Mouse (Mus musculus) E14TG2a.4 (cell line): ENCODE results near the gene Tmem179b.

Experiments used
- H3K27me3 ChIP-seq: 2 replicates; pipeline ENCODE4 v1.6.1; 2014; ENCODE audit warnings: low read length, control low read depth; ENCODE audit not compliant: insufficient read depth
- H3K36me3 ChIP-seq: 2 replicates; pipeline ENCODE4 v1.6.1; 2014; ENCODE audit warnings: low read length, control low read depth; ENCODE audit not compliant: insufficient read depth
- H3K4me1 ChIP-seq: replicated peaks from 2 replicates; pipeline ENCODE4 v1.6.1; 2014; ENCODE audit warnings: low read depth, low read length, control low read depth
- H3K4me3 ChIP-seq: replicated peaks from 2 replicates; pipeline ENCODE4 v1.5.1; 2014; ENCODE audit warnings: mild to moderate bottlenecking, low read length
- H3K9me3 ChIP-seq: 2 replicates; pipeline ENCODE4 v1.6.1; 2014; ENCODE audit warnings: low read length, control low read depth
- CTCF ChIP-seq: conservative IDR thresholded peaks from 2 replicates; pipeline ENCODE4 v1.5.1; 2014; ENCODE audit warnings: low read length
- NANOG ChIP-seq: IDR thresholded peaks from 2 replicates; pipeline ENCODE4 v1.6.1; 2014; ENCODE audit warnings: borderline replicate concordance, low read length, mixed read lengths
- POU5F1 ChIP-seq: IDR thresholded peaks from 2 replicates; pipeline ENCODE4 v1.6.1; 2014; ENCODE audit warnings: low read length, borderline replicate concordance

The Tmem179b gene

DNA sequence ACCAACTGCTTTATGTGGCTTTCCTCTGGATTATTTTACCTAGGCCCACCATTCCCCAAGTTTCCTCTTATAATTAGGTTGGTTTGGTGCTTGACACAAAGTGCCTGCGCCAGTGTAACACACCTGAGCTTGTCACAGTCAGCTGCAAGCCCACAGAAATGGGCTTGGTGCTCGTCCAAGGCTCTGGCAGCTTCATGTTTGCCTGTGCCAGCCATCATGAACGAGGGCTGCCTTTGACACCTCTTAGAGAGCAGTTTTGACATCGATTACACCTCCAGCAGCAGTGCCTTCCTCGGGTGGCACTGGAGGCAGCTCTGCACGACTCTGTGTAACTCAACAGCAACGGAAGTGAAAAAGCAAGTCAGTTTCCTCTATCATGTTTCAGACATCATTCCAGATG is 15.9 kb upstream of the Tmem179b start:
- peaks cover 55% of the 10 kb centered on the region for H3K4me1 ChIP-seq
- H3K36me3 ChIP-seq = peaks cover 41% of the 10 kb centered on the region
- no peak for TF ChIP-seq NANOG
- TF ChIP-seq CTCF = no peak
- TF ChIP-seq POU5F1 = no peak
- no peak overlapping the region for H3K4me3 ChIP-seq
- no peaks in the 10 kb centered on the region for H3K9me3 ChIP-seq
- H3K27me3 ChIP-seq = no peaks in the 10 kb centered on the region

DNA sequence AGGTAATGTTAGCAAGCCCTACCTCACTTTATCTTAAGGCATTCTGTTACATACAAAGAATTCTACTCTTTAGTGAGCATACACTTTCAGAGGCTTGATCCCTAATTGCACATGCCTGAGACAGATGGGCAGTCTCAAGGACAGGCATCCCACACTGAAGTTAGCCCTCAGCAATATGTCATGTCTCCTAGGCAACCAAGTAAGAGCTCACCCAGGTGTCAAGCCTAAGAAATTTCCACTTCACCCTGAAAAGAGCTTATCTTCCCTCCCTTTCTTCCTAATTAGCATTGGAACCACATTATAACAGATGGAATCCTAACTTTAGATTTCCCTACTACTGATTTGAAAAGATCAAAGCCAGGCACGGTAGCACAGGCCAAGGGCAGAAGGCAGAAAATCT is 14.9 kb upstream of the Tmem179b start:
- H3K4me1 ChIP-seq = peaks cover 65% of the 10 kb centered on the region
- no peak overlapping the region for H3K4me3 ChIP-seq
- TF ChIP-seq POU5F1 (no peak), NANOG (no peak), CTCF (no peak)
- no peaks in the 10 kb centered on the region for H3K9me3 ChIP-seq
- no peaks in the 10 kb centered on the region for H3K27me3 ChIP-seq
- H3K36me3 ChIP-seq = peaks cover 41% of the 10 kb centered on the region

DNA sequence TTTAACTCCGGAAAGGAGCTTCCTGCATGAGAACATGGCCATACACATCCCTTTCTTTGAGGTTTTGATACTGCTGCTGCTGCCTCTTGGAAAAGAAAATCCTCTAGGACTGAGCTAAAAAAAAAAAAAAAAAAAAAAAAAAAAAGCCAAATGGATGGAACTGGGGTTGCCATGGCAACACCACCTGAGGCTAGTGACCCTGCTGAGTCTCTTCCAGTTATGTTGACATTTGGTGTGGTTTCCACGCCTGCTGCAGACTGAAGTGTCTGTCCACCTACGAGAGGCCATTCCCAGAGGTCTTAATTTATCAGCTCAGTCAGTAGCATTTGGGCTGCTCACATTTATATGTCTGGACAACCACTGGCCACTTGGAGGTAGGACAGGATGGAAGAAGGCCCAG is 14.3 kb upstream of the Tmem179b start:
- TF ChIP-seq NANOG (no peak), CTCF (no peak), POU5F1 (no peak)
- no peak overlapping the region for H3K4me3 ChIP-seq
- H3K27me3 ChIP-seq = no peaks in the 10 kb centered on the region
- H3K36me3 ChIP-seq = peaks cover 41% of the 10 kb centered on the region
- H3K4me1 ChIP-seq = peaks cover 64% of the 10 kb centered on the region
- H3K9me3 ChIP-seq = no peaks in the 10 kb centered on the region

DNA sequence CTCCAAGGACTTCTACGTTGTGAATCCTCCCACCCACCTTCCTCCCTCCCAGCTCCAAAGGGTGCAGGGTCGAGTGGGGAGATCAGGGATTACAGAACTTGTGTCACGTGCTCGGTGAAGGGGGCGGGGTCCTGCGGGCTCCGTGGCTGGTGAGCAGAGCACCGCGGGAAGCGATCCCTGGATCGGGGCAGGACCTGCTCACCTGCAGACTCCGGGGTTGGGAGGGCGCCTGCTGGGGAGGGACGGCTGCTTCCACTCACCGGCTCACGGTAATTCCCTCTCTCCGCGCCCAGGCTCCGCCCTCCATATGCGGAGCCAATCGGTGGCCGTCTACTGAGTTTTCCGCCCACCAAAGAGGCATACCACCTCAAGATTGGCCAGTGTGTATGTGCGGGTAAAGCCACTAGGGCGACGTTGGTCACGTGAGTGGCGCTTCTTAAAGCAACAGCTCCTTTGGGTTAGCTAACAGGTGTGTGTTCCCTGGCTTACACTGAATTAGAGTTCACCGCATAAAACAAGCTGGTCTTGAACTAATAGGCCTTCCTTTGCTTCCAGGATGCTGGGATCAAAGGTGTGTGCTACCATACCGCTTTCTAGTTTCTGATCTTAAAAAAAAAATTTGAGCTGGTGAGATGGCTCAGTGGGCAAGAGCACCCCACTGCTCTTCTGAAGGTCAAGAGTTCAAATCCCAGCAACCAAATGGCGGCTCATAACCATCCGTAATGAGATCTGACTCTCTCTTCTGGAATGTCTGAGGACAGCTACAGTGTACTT is 11.9 kb upstream of the Tmem179b start, which contains the start of gene Taf6l:
Gene Taf6l (minus strand): TSS at position 410 of the 774 bp plus-strand sequence.
- H3K9me3 ChIP-seq = no peaks in the 10 kb centered on the region
- TF ChIP-seq POU5F1 (no peak), NANOG (no peak), CTCF (no peak)
- H3K27me3 ChIP-seq = no peaks in the 10 kb centered on the region
- H3K36me3 ChIP-seq = peaks cover 47% of the 10 kb centered on the region
- peaks cover 52% of the 10 kb centered on the region for H3K4me1 ChIP-seq
- H3K4me3 ChIP-seq = peak within 1 kb of the TSS; percentile 90

DNA sequence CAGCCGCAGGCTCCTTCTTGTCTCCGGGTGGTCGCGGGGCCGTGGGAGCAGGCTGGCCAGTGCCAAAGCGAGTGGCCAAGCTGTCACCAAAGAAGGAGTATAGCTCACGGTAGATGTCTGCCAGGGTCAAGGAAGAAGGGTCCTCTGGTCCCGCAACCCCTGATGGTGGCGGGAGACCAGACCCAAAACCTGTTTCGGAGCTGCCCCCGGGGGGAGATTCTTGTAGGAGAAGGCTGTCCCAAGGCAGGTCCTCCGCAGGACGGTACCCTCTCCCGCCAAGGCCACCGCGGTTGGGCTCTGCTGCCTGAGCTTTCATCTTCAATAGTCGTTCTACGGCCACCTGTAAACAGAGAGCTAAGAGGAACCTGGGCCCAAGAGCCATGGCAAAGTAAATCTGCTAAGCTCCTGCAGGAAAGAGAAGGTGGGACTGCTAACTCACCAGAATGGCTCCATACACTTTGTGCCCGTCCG is 719 bp upstream of the Tmem179b start:
- TF ChIP-seq POU5F1 (no peak), CTCF (no peak), NANOG (no peak)
- Histone ChIP-seq H3K36me3 (peaks cover 56% of the 10 kb centered on the region), H3K4me1 (peaks cover 54% of the 10 kb centered on the region), H3K27me3 (no peaks in the 10 kb centered on the region), H3K4me3 (peak overlapping the region; percentile 92), H3K9me3 (no peaks in the 10 kb centered on the region)

DNA sequence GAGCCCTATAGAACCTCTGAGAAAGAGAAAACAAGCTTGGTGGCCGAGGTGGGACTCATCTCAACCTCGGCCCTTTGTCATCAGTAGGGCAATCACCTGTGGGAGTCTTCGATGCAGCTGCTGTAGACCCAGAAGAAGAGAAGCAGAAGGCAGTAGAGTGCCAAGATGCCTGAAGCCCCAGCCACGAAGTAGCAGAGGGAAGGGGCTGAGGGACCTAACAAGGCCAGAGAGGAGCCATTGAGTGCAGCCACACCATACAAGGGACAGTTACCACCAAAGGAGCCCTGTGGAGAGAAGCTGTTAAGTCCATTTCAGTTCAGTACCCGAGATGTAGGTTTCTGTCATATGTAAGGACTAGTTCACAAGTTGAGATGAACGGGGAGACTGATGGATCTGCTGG is 858 bp downstream of the Tmem179b start:
- TF ChIP-seq NANOG (no peak), POU5F1 (no peak), CTCF (no peak)
- Histone ChIP-seq H3K27me3 (no peaks in the 10 kb centered on the region), H3K36me3 (peaks cover 61% of the 10 kb centered on the region), H3K4me3 (peak overlapping the region; percentile 92), H3K9me3 (no peaks in the 10 kb centered on the region), H3K4me1 (peaks cover 58% of the 10 kb centered on the region)

DNA sequence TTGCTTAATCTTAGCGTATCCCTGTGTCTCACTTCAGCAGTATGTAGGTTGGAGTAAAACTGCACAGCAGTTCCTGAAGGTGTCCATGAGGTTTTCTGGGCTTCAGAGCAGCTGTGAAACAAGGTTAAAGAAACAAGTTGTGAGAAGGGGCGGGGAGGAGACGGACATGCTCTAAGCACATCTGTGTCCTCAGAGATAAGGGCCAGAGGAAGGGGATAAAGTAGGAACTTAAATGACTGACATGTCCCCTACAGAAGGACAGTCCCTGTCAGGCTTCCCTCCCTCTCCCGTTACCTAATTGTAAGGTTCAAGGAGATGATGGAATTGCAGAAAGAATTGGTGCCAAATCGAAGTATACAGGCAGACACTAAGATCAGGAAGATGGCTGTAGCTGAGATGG is 1.3 kb downstream of the Tmem179b start:
- Histone ChIP-seq H3K27me3 (no peaks in the 10 kb centered on the region), H3K4me3 (peak overlapping the region; percentile 92), H3K36me3 (peaks cover 61% of the 10 kb centered on the region), H3K9me3 (no peaks in the 10 kb centered on the region), H3K4me1 (peaks cover 58% of the 10 kb centered on the region)
- no peak for TF ChIP-seq POU5F1
- TF ChIP-seq CTCF = no peak
- no peak for TF ChIP-seq NANOG

DNA sequence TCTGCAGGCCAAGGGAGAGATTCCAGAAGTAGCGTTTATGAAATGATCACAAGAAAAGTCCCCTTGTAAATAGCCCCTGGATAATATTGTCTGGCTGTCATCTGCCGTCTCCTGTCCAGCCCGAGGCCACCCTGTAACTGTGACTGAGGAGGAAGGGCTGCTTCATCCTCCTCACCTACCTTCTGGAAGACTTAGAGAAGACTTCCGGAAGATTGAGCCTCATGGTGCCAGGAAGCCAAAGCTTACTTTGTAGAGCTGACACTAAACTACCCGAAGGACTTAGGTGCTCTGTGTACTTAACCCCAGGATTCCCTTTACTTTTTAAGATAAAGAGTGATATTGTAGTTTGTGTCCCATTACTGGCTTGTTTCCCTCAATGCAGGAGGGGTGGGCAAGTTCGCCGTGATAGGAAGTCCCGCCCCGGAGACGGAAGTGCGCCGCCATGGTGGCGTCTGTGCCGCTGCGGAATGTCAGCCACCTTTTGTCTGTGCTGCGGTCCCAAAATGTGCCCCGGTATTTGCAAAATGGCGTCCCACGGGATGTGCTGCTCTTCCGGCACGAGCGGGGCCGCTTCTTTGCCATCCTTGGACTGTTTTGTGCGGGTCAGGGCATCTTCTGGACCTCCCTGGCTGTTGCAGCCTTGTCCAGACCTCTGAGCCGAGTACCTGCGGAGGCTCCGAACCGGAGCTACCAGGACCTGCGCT is 3.5 kb downstream of the Tmem179b start, which contains the start of gene Tmem223:
Gene Tmem223 (plus strand): TSS at position 430 of the 704 bp plus-strand sequence.
- H3K27me3 ChIP-seq = no peaks in the 10 kb centered on the region
- peaks cover 44% of the 10 kb centered on the region for H3K4me1 ChIP-seq
- peaks cover 71% of the 10 kb centered on the region for H3K36me3 ChIP-seq
- peak within 1 kb of the TSS; percentile 98 for H3K4me3 ChIP-seq
- H3K9me3 ChIP-seq = peaks cover 1% of the 10 kb centered on the region; the same call in 1 of the 2 replicates
- no peak for TF ChIP-seq CTCF
- no peak for TF ChIP-seq POU5F1
- no peak for TF ChIP-seq NANOG

DNA sequence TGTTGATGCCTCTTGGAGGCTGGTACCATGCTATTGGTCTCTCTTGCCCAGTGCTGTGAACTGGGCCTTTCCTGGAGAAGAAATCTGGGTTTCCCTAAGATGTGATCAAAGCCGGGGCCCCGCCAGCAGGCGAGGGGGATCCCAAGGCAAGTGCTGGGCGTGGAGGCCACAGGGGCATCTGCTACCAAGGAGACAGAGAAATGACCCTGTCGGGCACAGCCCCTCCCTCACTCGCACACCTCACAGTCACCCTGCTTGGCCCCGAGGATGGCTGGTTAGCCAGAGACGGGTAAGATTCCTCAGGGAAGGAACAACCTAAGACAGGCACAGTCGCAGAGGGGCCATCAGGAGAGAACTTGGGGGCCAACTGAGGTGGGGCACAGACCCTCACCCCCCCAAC is 8.7 kb downstream of the Tmem179b start:
- TF ChIP-seq CTCF (no peak), NANOG (no peak), POU5F1 (no peak)
- H3K4me1 ChIP-seq = peaks cover 20% of the 10 kb centered on the region
- H3K4me3 ChIP-seq = no peak overlapping the region
- H3K27me3 ChIP-seq = no peaks in the 10 kb centered on the region
- H3K36me3 ChIP-seq = peaks cover 92% of the 10 kb centered on the region
- peaks cover 8% of the 10 kb centered on the region; the same call in 1 of the 2 replicates for H3K9me3 ChIP-seq
